Mouse (Mus musculus) midbrain, postnatal 0 days (tissue): ENCODE measurements around the gene Jaml. TPM values are rescaled to one million over a fixed set of nuclear protein-coding genes. Genes with fewer than 3 reads are reported as not detected.
A peak's percentile ranks its signal among the peaks of the same experiment; 100 is the strongest.

Experiments used
- ATAC-seq: fragments of 200-750 bp; cut with Nextera tagmentation; 2 replicates; pipeline ENCODE4 v1.8.0; 2017; ENCODE audit warnings: moderate number of reproducible peaks, mild to moderate bottlenecking, moderate TSS enrichment, moderate library complexity; ENCODE audit not compliant: low FRiP score
- DNase-seq: peaks from one replicate; pipeline ENCODE4 v3.0.0-alpha.2; 2015; ENCODE audit warnings: low spot score
- H3K27ac ChIP-seq: fragments of 300-500 bp; sonication (generic); 2 replicates; pipeline ENCODE4 v1.5.1; 2014; ENCODE audit warnings: low read depth, mild to moderate bottlenecking, low read length, mixed read lengths
- H3K27me3 ChIP-seq: fragments of 300-500 bp; sonication (generic); 2 replicates; pipeline ENCODE4 v1.6.1; 2014; ENCODE audit warnings: low read length, control low read depth, mixed read lengths; ENCODE audit not compliant: insufficient read depth
- H3K36me3 ChIP-seq: fragments of 300-500 bp; sonication (generic); 2 replicates; pipeline ENCODE4 v1.6.1; 2014; ENCODE audit warnings: low read length, control low read depth, mixed read lengths; ENCODE audit not compliant: insufficient read depth
- H3K4me1 ChIP-seq: fragments of 300-500 bp; sonication (generic); 2 replicates; pipeline ENCODE4 v1.6.1; 2014; ENCODE audit warnings: mild to moderate bottlenecking, control low read depth, antibody characterized with exemption, low read length, mixed read lengths; ENCODE audit not compliant: insufficient read depth
- H3K4me2 ChIP-seq: fragments of 300-500 bp; sonication (generic); 2 replicates; pipeline ENCODE4 v1.6.1; 2014; ENCODE audit warnings: low read depth, mild to moderate bottlenecking, low read length, mixed read lengths; ENCODE audit not compliant: poor library complexity, severe bottlenecking
- H3K4me3 ChIP-seq: fragments of 300-500 bp; sonication (generic); 2 replicates; pipeline ENCODE4 v1.5.1; 2014; ENCODE audit warnings: low read depth, mild to moderate bottlenecking, low read length, moderate library complexity
- H3K9ac ChIP-seq: fragments of 300-500 bp; sonication (generic); replicated peaks from 2 replicates; pipeline ENCODE4 v1.6.1; 2014; ENCODE audit warnings: mild to moderate bottlenecking, low read length, moderate library complexity, mixed read lengths; ENCODE audit not compliant: poor library complexity, severe bottlenecking
- H3K9me3 ChIP-seq: fragments of 300-500 bp; sonication (generic); 2 replicates; pipeline ENCODE4 v1.6.1; 2016; ENCODE audit warnings: low read length, control low read depth
- CTCF ChIP-seq: IDR thresholded peaks from 2 replicates; pipeline ENCODE4 v1.5.1; 2016; ENCODE audit warnings: antibody characterized with exemption, mild to moderate bottlenecking
- WGBS: fragments of 180-500 bp; shearing (Covaris S2); extraction: QIAGEN DNeasy Blood & Tissue Kit; methylation state at CpG from one replicate; pipeline ENCODE4 v1.1.7; 2014; 5-methylcytosine and 5-hydroxymethylcytosine counted together
- polyA plus RNA-seq: library from polyadenylated mRNA; unstranded; fragments of >200 nt; fragmentation: Nextera tagmentation; extraction: Ambion mirVana; gene quantifications from 2 replicates; pipeline ENCODE4 v1.2.1, GENCODE M21; 2015
- total RNA-seq: library from RNA; depleted of rRNA; stranded (reverse); fragments of >200 nt; gene quantifications from 2 replicates; pipeline ENCODE4 v1.2.3, GENCODE M21; 2014; rRNA removed

Jaml gene
- total and polyA plus RNA-seq, 2 experiments from 2014 or later = 0.23 TPM; not detected in 1

DNA sequence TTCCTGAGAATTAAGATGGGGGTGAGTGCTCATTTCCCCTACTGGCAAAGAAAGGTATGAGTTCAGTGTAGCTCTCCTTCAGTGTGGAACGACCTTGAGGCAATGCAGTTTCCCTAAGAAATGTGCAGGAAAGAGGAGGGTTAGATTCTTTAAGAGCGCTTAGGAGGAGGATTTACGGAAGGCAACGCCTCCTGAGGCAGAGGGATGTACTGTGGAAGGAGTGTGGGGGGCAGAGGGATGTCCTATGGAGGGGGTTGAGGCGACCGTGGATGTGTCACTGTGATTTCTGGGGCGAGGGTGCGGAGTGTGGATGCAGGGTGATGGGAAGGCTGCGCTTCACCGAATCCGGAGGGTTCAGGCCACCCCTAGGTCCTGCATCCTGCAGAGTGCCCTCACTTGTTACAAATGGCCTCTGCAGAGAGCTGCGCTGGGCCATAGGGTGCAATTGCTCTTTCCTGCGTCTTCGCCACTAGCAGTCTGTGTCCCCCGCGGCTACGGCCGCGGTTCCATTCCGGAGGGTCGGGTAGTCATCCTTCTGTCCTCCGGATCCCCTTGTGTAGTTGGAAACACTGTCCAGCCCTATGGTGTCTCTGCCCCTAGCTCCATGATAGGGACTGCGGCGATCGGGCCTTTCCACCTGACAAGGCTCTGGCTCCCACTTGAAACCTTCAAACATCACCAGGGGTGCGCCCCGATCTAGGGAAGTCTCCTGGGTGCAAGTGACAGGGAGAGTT lies 66.7 kb downstream of the Jaml start:
- H3K4me1 ChIP-seq = peaks cover 4% of the 10 kb centered on the region; the same call in 1 of the 2 replicates
- peak overlapping the region; percentile 50 for H3K9ac ChIP-seq
- no peaks in the 10 kb centered on the region for H3K36me3 ChIP-seq
- H3K4me3 ChIP-seq = peak overlapping the region; percentile 38
- no peak for DNase-seq
- H3K4me2 ChIP-seq = peak overlapping the region; percentile 86
- no peaks in the 10 kb centered on the region for H3K9me3 ChIP-seq
- peaks cover 33% of the 10 kb centered on the region for H3K27me3 ChIP-seq
- 2% methylated on average over 27 of the region's 27 CpGs for WGBS
- TF ChIP-seq CTCF = peak; percentile 59
- peak; percentile 49; the same call in 1 of the 2 replicates for ATAC-seq
- no peak overlapping the region for H3K27ac ChIP-seq

DNA sequence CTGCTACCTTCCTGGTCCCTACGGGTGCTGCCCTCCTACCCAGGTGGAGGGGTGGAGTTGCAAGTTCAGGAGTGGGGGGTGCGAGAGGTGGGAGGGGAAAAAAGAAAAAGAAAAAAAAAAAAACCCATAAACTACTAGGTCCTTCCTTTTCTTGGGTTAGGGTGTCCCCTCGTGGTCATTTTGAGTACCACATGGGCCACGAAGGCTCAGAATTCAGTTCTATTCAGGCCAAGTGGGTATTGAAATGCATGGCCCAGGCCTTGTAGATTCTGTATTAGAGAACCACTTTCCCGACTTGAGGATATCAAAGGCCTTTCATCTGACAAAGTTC lies 67.2 kb downstream of the Jaml start:
- peak overlapping the region; percentile 50; the same call in 1 of the 2 replicates for H3K9ac ChIP-seq
- no peaks in the 10 kb centered on the region for H3K9me3 ChIP-seq
- DNase-seq (peak; percentile 71), ATAC-seq (no peak)
- peaks cover 31% of the 10 kb centered on the region for H3K27me3 ChIP-seq
- no peak overlapping the region for H3K27ac ChIP-seq
- TF ChIP-seq CTCF = peak; percentile 93
- 1% methylated on average over 5 of the region's 5 CpGs for WGBS
- no peaks in the 10 kb centered on the region for H3K36me3 ChIP-seq
- H3K4me3 ChIP-seq = peak overlapping the region; percentile 38
- peaks cover 4% of the 10 kb centered on the region; the same call in 1 of the 2 replicates for H3K4me1 ChIP-seq
- H3K4me2 ChIP-seq = peak overlapping the region; percentile 86

DNA sequence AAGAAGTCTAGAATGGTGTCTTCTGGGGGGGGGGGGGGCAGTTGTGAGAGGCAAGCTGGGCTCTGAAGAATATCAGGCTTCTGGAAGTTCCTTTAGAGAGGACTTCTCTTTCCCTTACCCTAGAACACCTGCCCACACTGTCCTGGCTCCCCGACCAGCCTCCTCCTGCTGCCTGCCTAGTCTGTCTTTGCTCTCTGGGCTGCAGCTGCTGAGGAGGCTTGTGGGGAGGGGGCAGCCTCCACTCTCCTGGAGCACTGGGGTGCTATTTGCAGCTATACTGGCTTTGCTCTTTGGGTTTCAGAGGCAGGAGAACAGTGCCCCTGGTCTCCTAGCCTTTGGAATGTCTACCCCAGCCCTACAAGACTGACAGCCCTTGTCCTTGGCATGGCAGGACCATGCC lies 72.0 kb downstream of the Jaml start:
- no peak for DNase-seq
- no peak for ATAC-seq
- H3K36me3 ChIP-seq = no peaks in the 10 kb centered on the region
- no peak overlapping the region for H3K4me2 ChIP-seq
- no peaks in the 10 kb centered on the region for H3K9me3 ChIP-seq
- peaks cover 16% of the 10 kb centered on the region; the same call in 1 of the 2 replicates for H3K27me3 ChIP-seq
- H3K4me1 ChIP-seq = no peaks in the 10 kb centered on the region
- 67% methylated on average over 1 of the region's 1 CpGs for WGBS
- no peak overlapping the region for H3K4me3 ChIP-seq
- H3K27ac ChIP-seq = no peak overlapping the region
- TF ChIP-seq CTCF = no peak
- no peak overlapping the region for H3K9ac ChIP-seq

DNA sequence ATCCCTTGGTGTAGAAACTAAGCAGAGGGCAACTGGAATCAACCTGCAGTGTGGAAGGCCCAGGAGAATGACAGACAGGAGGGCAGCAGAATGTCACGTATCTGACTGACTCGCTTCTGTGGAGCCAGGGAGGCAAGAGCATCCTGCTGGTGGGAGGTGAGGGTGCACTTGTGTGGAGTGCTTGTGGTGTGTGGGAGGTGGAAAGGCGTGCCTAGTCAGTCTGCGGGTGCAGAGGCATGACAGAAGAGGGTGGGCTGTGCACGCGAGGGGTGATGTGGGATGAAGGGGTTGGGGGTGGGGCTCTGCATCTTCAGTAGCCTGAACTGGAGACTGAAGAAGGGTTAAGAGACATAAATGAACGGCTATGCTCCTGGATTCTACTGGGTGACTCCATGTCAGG lies 74.4 kb downstream of the Jaml start:
- no peaks in the 10 kb centered on the region for H3K36me3 ChIP-seq
- H3K9ac ChIP-seq = no peak overlapping the region
- no peak for TF ChIP-seq CTCF
- 0 out of 2 replicates have a peak, but pooled peaks cover 12% of the 10 kb centered on the region for H3K27me3 ChIP-seq
- H3K27ac ChIP-seq = no peak overlapping the region
- no peaks in the 10 kb centered on the region for H3K9me3 ChIP-seq
- no peak overlapping the region for H3K4me2 ChIP-seq
- no peak overlapping the region for H3K4me3 ChIP-seq
- WGBS = 77% methylated on average over 7 of the region's 7 CpGs
- no peak for ATAC-seq
- no peaks in the 10 kb centered on the region for H3K4me1 ChIP-seq
- DNase-seq = no peak

Other genes with a start within 250 kb of the Jaml start
- 27.8 and 28.0 TPM in 2 replicates for gene Kmt2a, start 197.9 kb upstream of the Jaml start, total RNA-seq
- gene Kmt2a, start 197.9 kb upstream of the Jaml start, polyA plus RNA-seq = 14.0 and 20.0 TPM in 2 replicates
- gene Atp5l, start 158.4 kb upstream of the Jaml start, total RNA-seq = 204 and 253 TPM in 2 replicates
- gene Atp5l, start 158.4 kb upstream of the Jaml start, polyA plus RNA-seq = 870 and 874 TPM in 2 replicates
- 51.9 and 62.2 TPM in 2 replicates for gene Ube4a, start 113.6 kb upstream of the Jaml start, total RNA-seq
- gene Ube4a, start 113.6 kb upstream of the Jaml start, polyA plus RNA-seq = 26.4 and 26.7 TPM in 2 replicates
- gene Cd3g, start 98.8 kb upstream of the Jaml start, total RNA-seq = not detected in 2 replicates
- not detected in 2 replicates for gene Cd3g, start 98.8 kb upstream of the Jaml start, polyA plus RNA-seq
- not detected in 2 replicates for gene Cd3d, start 97.4 kb upstream of the Jaml start, total RNA-seq
- gene Cd3d, start 97.4 kb upstream of the Jaml start, polyA plus RNA-seq = not detected in 2 replicates
- not detected in 2 replicates for gene Cd3e, start 69.6 kb upstream of the Jaml start, total RNA-seq
- gene Cd3e, start 69.6 kb upstream of the Jaml start, polyA plus RNA-seq = 0.11 and 0.15 TPM in 2 replicates
- gene Mpzl2, start 39.4 kb upstream of the Jaml start, total RNA-seq = 3.1 and 5.6 TPM in 2 replicates
- 4.0 and 4.4 TPM in 2 replicates for gene Mpzl2, start 39.4 kb upstream of the Jaml start, polyA plus RNA-seq
- gene Mpzl3, start 24.0 kb upstream of the Jaml start, total RNA-seq = 2.5 TPM in 2 replicates
- 1.1 and 1.3 TPM in 2 replicates for gene Mpzl3, start 24.0 kb upstream of the Jaml start, polyA plus RNA-seq
- gene Scn2b, start 38.6 kb downstream of the Jaml start, total RNA-seq = 12.8 and 14.1 TPM in 2 replicates
- gene Scn2b, start 38.6 kb downstream of the Jaml start, polyA plus RNA-seq = 9.1 and 9.4 TPM in 2 replicates
- 0.61 and 0.93 TPM in 2 replicates for gene Scn4b, start 59.2 kb downstream of the Jaml start, total RNA-seq
- 0.31 and 0.37 TPM in 2 replicates for gene Scn4b, start 59.2 kb downstream of the Jaml start, polyA plus RNA-seq
- gene BC049352, start 102.8 kb downstream of the Jaml start, total RNA-seq = not detected in 2 replicates
- 0.26 TPM in 1 of 2 replicates, not detected in the other for gene BC049352, start 102.8 kb downstream of the Jaml start, polyA plus RNA-seq
- 0.11 TPM in 1 of 2 replicates, not detected in the other for gene Tmprss4, start 124.9 kb downstream of the Jaml start, total RNA-seq
- gene Tmprss4, start 124.9 kb downstream of the Jaml start, polyA plus RNA-seq = not detected in 2 replicates
- gene Il10ra, start 190.0 kb downstream of the Jaml start, total RNA-seq = 0.90 and 1.4 TPM in 2 replicates
- 0.81 and 0.87 TPM in 2 replicates for gene Il10ra, start 190.0 kb downstream of the Jaml start, polyA plus RNA-seq
- 0.05 TPM in 1 of 2 replicates, not detected in the other for gene Tmprss13, start 239.9 kb downstream of the Jaml start, total RNA-seq
- gene Tmprss13, start 239.9 kb downstream of the Jaml start, polyA plus RNA-seq = not detected in 2 replicates